Mouse (Mus musculus): ENCODE measurements around the gene Iscu. TPM values are rescaled to one million over a fixed set of nuclear protein-coding genes. Genes with fewer than 3 reads are reported as not detected.

Iscu gene
- polyA plus RNA-seq, 1 experiment, result not detected

DNA sequence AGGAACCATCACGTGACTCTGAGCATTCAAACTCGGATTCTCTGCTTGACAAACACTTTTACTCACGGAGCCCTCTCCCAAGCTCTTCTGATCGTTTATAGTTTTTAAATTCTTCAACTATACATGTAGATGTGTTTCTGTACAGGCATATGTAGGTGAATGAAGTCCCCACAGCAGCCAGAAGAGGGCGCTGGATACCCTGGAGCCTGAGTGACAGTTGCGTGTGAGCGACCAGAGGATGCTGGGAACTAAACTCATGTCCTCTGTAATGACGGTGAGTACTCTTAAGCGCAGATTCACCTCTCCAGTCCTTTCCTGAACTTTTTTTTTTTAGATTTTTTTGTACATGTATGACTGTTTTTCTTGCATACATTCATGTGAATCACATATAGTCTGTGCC lies 41.1 kb downstream of the Iscu start:
- Histone ChIP-seq H3K4me1 (ENCODE audit: control insufficient read depth, insufficient read depth, low read length) (peaks cover 12% of the 10 kb centered on the region), H3K4me3 (ENCODE audit: insufficient read depth, low read depth, low read length) (no peak overlapping the region), H3K27ac (ENCODE audit: insufficient read depth, low read depth, low read length) (no peak overlapping the region)
- TF ChIP-seq CTCF (IDR thresholded peaks at IDR 0.05; ENCODE audit: insufficient read depth, low read depth, low read length) (no peak), POLR2A (IDR thresholded peaks at IDR 0.05; ENCODE audit: insufficient read depth, low read depth, low read length) (no peak)
- 24% methylated on average over 9 of the region's 9 CpGs for WGBS

DNA sequence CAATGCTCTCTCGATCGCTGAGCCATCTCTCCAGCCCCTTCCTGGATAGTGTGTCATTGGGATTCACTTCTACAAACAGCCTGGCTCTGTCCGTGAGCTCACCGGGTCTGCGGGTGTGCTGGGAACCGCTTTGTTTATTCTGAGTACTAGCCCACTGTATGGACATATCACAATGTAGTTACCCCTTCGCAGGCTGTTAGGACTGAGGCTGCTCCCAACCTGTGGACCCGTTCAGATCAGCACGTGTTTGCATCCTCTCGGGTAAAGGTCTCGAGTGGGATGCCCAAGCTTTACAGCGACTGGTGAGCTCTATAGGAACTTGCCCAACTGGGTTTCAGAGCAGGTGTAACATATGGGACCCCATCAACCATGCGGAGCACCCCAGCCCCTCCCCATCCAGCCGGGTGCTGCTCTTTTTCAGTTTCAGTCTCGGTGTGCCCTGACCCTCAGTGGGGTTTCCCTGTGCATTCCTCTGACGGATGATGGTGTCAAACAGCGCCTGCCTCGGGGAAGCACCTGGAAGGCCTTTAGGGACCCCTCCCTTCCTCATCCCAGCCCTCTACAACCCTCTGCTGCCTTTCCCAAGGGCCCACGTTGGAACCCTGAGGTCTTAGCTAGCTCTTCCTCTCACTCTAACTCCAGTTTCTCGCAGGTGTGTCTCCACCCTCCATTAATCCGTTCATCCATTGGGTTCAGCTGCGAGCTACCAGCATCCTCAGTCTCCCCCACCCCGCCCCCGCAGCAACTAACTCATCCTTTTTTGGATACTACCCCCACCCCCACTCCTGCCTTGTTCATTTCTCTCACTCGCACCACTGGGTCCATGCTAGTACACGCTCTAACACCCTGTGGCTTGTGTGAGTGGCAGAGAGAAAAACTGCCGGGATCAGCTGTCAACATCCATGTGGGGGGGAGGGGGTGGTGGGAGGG lies 41.8 kb downstream of the Iscu start:
- WGBS, result 37% methylated on average over 27 of the region's 27 CpGs
- Histone ChIP-seq H3K4me3 (ENCODE audit: insufficient read depth, low read depth, low read length) (no peak overlapping the region), H3K27ac (ENCODE audit: insufficient read depth, low read depth, low read length) (no peak overlapping the region), H3K4me1 (ENCODE audit: control insufficient read depth, insufficient read depth, low read length) (peaks cover 12% of the 10 kb centered on the region)
- TF ChIP-seq CTCF (IDR thresholded peaks at IDR 0.05; ENCODE audit: insufficient read depth, low read depth, low read length) (no peak), POLR2A (IDR thresholded peaks at IDR 0.05; ENCODE audit: insufficient read depth, low read depth, low read length) (no peak)

DNA sequence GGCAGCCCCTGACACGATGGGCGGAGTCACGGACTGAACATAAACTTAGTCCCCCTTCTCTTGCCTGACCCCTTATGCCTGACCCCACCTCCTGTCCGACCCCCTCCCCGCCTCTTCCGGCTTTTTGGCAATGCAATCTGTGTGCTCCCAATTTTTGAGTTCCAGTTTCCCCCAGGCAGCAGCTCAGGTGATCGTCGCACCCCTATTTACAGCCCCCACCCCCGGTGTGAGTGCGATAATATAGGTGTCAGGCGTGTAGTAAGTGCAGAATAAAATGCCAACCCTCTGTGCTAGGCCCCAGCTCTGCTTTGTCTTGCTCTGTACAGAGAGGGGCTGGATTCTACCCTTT lies 42.5 kb downstream of the Iscu start:
- WGBS, result 53% methylated on average over 11 of the region's 11 CpGs

DNA sequence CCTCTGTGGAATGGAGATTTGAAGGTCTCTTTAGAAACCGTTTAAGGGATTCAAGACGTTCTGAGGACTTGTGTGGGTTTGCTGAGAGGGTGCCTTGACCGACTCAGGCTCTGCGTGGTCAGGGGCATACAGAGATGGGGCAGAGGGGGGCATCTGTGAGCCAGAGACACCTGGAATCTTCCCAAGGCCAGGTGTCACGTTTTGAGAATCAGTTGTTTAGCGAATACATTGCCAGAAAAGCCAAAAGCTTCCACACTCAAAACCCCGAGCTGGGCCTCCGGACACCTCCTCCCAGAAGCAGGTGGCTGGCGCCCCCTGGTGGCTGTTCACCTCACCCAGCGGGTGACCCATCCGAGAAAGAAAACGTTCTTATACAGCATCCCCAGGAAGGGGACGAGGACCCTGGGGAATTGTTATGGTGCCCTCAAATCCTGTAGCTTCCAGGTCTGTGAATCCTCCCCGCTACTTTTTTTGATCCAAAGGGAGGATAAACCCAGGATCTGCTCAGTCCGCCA lies 43.1 kb downstream of the Iscu start:
- peaks cover 12% of the 10 kb centered on the region for H3K4me1 ChIP-seq (ENCODE audit: control insufficient read depth, insufficient read depth, low read length)
- TF ChIP-seq POLR2A (IDR thresholded peaks at IDR 0.05; ENCODE audit: insufficient read depth, low read depth, low read length) (no peak), CTCF (IDR thresholded peaks at IDR 0.05; ENCODE audit: insufficient read depth, low read depth, low read length) (peak; percentile 92)
- 13% methylated on average over 15 of the region's 15 CpGs for WGBS
- H3K27ac ChIP-seq (ENCODE audit: insufficient read depth, low read depth, low read length), result no peak overlapping the region
- no peak overlapping the region for H3K4me3 ChIP-seq (ENCODE audit: insufficient read depth, low read depth, low read length)

More for the DNA sequence above, 42.5 kb downstream of the Iscu start:
- TF ChIP-seq CTCF (IDR thresholded peaks at IDR 0.05; ENCODE audit: insufficient read depth, low read depth, low read length) (no peak), POLR2A (IDR thresholded peaks at IDR 0.05; ENCODE audit: insufficient read depth, low read depth, low read length) (no peak)
- Histone ChIP-seq H3K4me1 (ENCODE audit: control insufficient read depth, insufficient read depth, low read length) (peaks cover 12% of the 10 kb centered on the region), H3K27ac (ENCODE audit: insufficient read depth, low read depth, low read length) (no peak overlapping the region), H3K4me3 (ENCODE audit: insufficient read depth, low read depth, low read length) (no peak overlapping the region)

DNA sequence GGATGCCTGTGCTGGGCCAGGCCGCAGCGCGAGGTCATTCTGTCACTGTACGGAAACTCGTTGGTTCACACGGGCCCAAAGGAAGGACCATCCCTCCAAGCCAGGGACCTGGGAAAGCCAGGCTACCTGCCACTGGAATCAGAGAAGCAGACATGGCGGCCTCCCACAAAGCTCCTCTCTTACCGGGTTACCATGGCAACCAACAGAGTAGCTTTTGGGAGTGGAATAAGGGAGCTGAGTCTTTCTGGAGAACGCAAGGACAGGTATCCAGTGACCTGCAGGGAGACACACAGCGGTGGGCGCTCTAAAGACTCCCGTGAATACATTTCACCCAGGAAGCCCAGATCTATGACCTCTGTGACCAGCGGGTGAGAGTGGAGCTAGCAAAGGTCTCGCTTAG lies 46.0 kb downstream of the Iscu start:
- H3K4me3 ChIP-seq (ENCODE audit: insufficient read depth, low read depth, low read length), result no peak overlapping the region
- H3K27ac ChIP-seq (ENCODE audit: insufficient read depth, low read depth, low read length), result no peak overlapping the region
- peaks cover 12% of the 10 kb centered on the region for H3K4me1 ChIP-seq (ENCODE audit: control insufficient read depth, insufficient read depth, low read length)
- TF ChIP-seq CTCF (IDR thresholded peaks at IDR 0.05; ENCODE audit: insufficient read depth, low read depth, low read length) (no peak), POLR2A (IDR thresholded peaks at IDR 0.05; ENCODE audit: insufficient read depth, low read depth, low read length) (no peak)
- WGBS, result 70% methylated on average over 14 of the region's 14 CpGs

DNA sequence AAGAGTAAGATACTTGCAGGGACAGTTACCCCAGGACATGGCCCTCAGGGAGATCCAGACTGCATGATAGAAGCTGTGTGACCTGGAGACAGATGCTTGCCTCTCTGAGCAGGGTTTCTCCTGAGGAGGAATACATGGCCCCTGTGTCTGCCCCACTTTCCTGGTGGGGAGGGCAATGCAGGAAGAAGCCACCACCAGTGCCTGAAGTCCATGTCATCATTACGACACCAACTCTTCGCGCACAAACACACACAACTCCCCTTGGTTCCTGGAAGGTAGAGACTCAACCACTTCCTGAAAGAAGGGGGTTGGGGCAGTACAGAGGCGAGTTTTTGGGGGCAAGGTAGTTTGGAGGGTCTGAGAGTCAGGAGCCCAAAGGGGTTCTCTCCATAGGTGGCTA lies 51.7 kb downstream of the Iscu start:
- TF ChIP-seq POLR2A (IDR thresholded peaks at IDR 0.05; ENCODE audit: insufficient read depth, low read depth, low read length) (no peak), CTCF (IDR thresholded peaks at IDR 0.05; ENCODE audit: insufficient read depth, low read depth, low read length) (no peak)
- Histone ChIP-seq H3K27ac (ENCODE audit: insufficient read depth, low read depth, low read length) (no peak overlapping the region), H3K4me1 (ENCODE audit: control insufficient read depth, insufficient read depth, low read length) (no peaks in the 10 kb centered on the region), H3K4me3 (ENCODE audit: insufficient read depth, low read depth, low read length) (no peak overlapping the region)
- WGBS, result 90% methylated on average over 4 of the region's 4 CpGs

DNA sequence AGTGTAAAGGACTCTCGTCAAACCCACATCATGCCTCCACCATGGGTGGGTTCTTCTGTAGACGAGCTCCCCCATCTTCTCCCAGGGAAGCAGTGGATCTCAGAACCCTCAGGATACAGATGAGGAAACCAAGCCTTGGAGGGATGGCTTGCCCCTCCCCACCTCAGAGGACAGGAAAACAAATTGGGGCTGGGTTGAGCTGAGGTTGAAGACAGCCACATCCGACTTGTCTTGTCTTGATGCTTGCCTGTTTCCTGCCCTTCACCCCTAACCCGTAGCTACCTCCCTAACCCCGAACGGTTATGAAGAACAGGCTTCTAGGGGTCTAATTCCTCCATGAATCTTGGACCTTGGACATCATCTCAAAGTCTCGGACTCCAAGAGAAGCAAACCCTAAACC lies 53.0 kb downstream of the Iscu start:
- no peaks in the 10 kb centered on the region for H3K4me1 ChIP-seq (ENCODE audit: control insufficient read depth, insufficient read depth, low read length)
- no peak for TF ChIP-seq CTCF (IDR thresholded peaks at IDR 0.05; ENCODE audit: insufficient read depth, low read depth, low read length)
- no peak overlapping the region for H3K27ac ChIP-seq (ENCODE audit: insufficient read depth, low read depth, low read length)
- no peak overlapping the region for H3K4me3 ChIP-seq (ENCODE audit: insufficient read depth, low read depth, low read length)
- WGBS, result 85% methylated on average over 7 of the region's 7 CpGs

DNA sequence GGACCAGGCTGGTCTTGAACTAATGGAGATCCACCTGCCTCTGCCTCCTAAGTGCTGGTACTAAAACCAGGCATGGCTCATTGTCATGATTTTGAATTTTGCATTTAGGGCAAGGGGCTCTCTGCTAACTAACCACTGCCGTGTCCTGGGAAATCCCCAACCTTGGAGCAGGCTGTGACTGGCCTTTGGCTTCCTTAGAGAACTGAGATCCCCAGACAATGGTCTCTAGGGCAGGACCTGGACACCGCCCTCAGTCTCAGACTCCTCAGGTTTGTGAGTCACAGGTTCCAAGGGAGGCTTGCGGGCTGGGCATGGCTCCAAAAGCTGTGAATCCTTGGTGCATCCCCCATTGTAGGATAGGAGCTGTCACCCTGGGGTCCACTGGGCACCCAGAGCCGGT lies 54.1 kb downstream of the Iscu start:
- no peaks in the 10 kb centered on the region for H3K4me1 ChIP-seq (ENCODE audit: control insufficient read depth, insufficient read depth, low read length)
- no peak overlapping the region for H3K27ac ChIP-seq (ENCODE audit: insufficient read depth, low read depth, low read length)
- H3K4me3 ChIP-seq (ENCODE audit: insufficient read depth, low read depth, low read length), result no peak overlapping the region
- TF ChIP-seq CTCF (IDR thresholded peaks at IDR 0.05; ENCODE audit: insufficient read depth, low read depth, low read length) (no peak), POLR2A (IDR thresholded peaks at IDR 0.05; ENCODE audit: insufficient read depth, low read depth, low read length) (no peak)
- 86% methylated on average over 4 of the region's 4 CpGs for WGBS

Other genes with a start within 250 kb of the Iscu start
- gene Cmklr1, start 122.3 kb upstream of the Iscu start, polyA plus RNA-seq (2012; ENCODE audit: insufficient read depth, insufficient read length, low replicate concordance, missing spikeins), result not detected in 2 replicates
- not detected in 2 replicates for gene 1700069L16Rik, start 48.0 kb upstream of the Iscu start, polyA plus RNA-seq (2012; ENCODE audit: insufficient read depth, insufficient read length, low replicate concordance, missing spikeins)
- gene Ficd, start 36.9 kb upstream of the Iscu start, polyA plus RNA-seq (2012; ENCODE audit: insufficient read depth, insufficient read length, low replicate concordance, missing spikeins), result not detected in 2 replicates
- gene Sart3, start 238 bp upstream of the Iscu start, polyA plus RNA-seq (2012; ENCODE audit: insufficient read depth, insufficient read length, low replicate concordance, missing spikeins), result not detected in 2 replicates
- gene Tmem119, start 27.8 kb downstream of the Iscu start, polyA plus RNA-seq (2012; ENCODE audit: insufficient read depth, insufficient read length, low replicate concordance, missing spikeins), result not detected in 2 replicates
- gene Selplg, start 59.9 kb downstream of the Iscu start, polyA plus RNA-seq (2012; ENCODE audit: insufficient read depth, insufficient read length, low replicate concordance, missing spikeins), result 486 TPM in 1 of 2 replicates, not detected in the other
- gene Coro1c, start 136.0 kb downstream of the Iscu start, polyA plus RNA-seq (2012; ENCODE audit: insufficient read depth, insufficient read length, low replicate concordance, missing spikeins), result not detected in 2 replicates
- gene Ssh1, start 221.1 kb downstream of the Iscu start, polyA plus RNA-seq (2012; ENCODE audit: insufficient read depth, insufficient read length, low replicate concordance, missing spikeins), result not detected in 2 replicates
- not detected in 2 replicates for gene Dao, start 231.0 kb downstream of the Iscu start, polyA plus RNA-seq (2012; ENCODE audit: insufficient read depth, insufficient read length, low replicate concordance, missing spikeins)